Mouse (Mus musculus) bone marrow, adult 2 months (tissue): ENCODE data around the gene Sox12. TPM values are rescaled to one million over a fixed set of nuclear protein-coding genes. Genes with fewer than 3 reads are reported as not detected.
A peak's percentile ranks its signal among the peaks of the same experiment; 100 is the strongest.
"Not testable (repeated sequence)": the region's sequence is repeated elsewhere in the genome, so short reads cannot be mapped to it uniquely, and the experiment has no call there.

Experiments used
- H3K27ac ChIP-seq: fragments of 200-500 bp; 2 replicates; pipeline ENCODE4 v1.5.1; 2012; ENCODE audit warnings: low read depth, mild to moderate bottlenecking, control low read depth, inconsistent platforms, low read length; ENCODE audit not compliant: control insufficient read depth, poor library complexity, insufficient read depth
- H3K4me1 ChIP-seq: fragments of 200-500 bp; 2 replicates; pipeline ENCODE4 v1.6.1; 2011; ENCODE audit warnings: low read length; ENCODE audit not compliant: control insufficient read depth, insufficient read depth
- H3K4me3 ChIP-seq: fragments of 200-500 bp; replicated peaks from 2 replicates; pipeline ENCODE3; 2011; ENCODE audit warnings: mild to moderate bottlenecking, low read depth, low read length, control low read depth; ENCODE audit not compliant: control insufficient read depth
- CTCF ChIP-seq: fragments of 200-500 bp; IDR thresholded peaks from 2 replicates; pipeline ENCODE4 v1.5.1; 2011; ENCODE audit warnings: low read length, control low read depth; ENCODE audit not compliant: control insufficient read depth, insufficient read depth
- POLR2A ChIP-seq: fragments of 200-500 bp; IDR thresholded peaks from 2 replicates; pipeline ENCODE4 v1.6.1; 2011; ENCODE audit warnings: low read depth, mild to moderate bottlenecking, control low read depth, low read length, borderline replicate concordance; ENCODE audit not compliant: control insufficient read depth
- WGBS: fragments of 180-500 bp; shearing (Covaris S2); methylation state at CpG from one replicate; pipeline ENCODE4 v1.1.7; 2018; 5-methylcytosine and 5-hydroxymethylcytosine counted together
- polyA plus RNA-seq: library from polyadenylated mRNA; stranded (reverse); fragments of >200 nt; gene quantifications from 2 replicates; pipeline ENCODE4 v1.2.4, GENCODE M21; 2011; ENCODE audit warnings: low replicate concordance; ENCODE audit not compliant: missing spikeins, insufficient read depth, insufficient read length

Gene Sox12
- polyA plus RNA-seq, 1 experiment, result 6.3 TPM

DNA sequence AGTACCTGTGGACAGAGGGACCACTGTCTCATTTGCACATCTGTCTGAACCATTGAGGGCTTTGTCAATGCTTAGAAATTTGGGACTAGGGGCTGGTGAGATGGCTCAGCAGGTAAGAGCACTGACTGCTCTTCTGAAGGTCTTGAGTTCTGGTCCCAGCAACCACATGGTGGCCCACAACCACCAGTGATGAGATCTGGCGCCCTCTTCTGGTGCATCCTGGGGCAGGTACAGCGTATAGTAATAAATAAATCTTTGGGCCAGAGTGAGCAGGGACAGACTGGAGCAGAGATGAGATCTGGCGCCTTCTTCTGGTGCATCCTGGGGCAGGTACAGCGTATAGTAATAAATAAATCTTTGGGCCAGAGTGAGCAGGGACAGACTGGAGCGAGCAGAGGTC, 38.9 kb downstream of the Sox12 start:
- 83% methylated on average over 5 of the region's 5 CpGs for WGBS
- not testable (repeated sequence) for H3K4me3 ChIP-seq, H3K4me1 ChIP-seq, H3K27ac ChIP-seq
- peak; percentile 43 for TF ChIP-seq CTCF

GRCm38 (mm10) chr2:152357254-152357653, 40.6 kb downstream of the Sox12 start:
- TF ChIP-seq POLR2A, result no peak
- no peak for TF ChIP-seq CTCF
- Histone ChIP-seq H3K4me1 (peaks cover 1% of the 10 kb centered on the region; the same call in 1 of the 2 replicates), H3K27ac (no peak overlapping the region), H3K4me3 (no peak overlapping the region)
- 88% methylated on average over 3 of the region's 3 CpGs for WGBS

GRCm38 (mm10) chr2:152349842-152350540, 47.9 kb downstream of the Sox12 start:
- 63% methylated on average over 8 of the region's 8 CpGs for WGBS
- no peaks in the 10 kb centered on the region; the same call in 1 of the 2 replicates for H3K4me1 ChIP-seq
- H3K27ac ChIP-seq, result no peak overlapping the region

GRCm38 (mm10) chr2:152349205-152349604, 48.7 kb downstream of the Sox12 start:
- WGBS, result 70% methylated on average over 6 of the region's 6 CpGs
- no peak overlapping the region for H3K27ac ChIP-seq
- no peak overlapping the region for H3K4me3 ChIP-seq
- no peaks in the 10 kb centered on the region; the same call in none of the 2 replicates for H3K4me1 ChIP-seq
- no peak for TF ChIP-seq CTCF
- no peak for TF ChIP-seq POLR2A

More at GRCm38 (mm10) chr2:152349842-152350540, 47.9 kb downstream of the Sox12 start:
- H3K4me3 ChIP-seq, result no peak overlapping the region
- TF ChIP-seq CTCF, result no peak
- TF ChIP-seq POLR2A, result no peak

DNA sequence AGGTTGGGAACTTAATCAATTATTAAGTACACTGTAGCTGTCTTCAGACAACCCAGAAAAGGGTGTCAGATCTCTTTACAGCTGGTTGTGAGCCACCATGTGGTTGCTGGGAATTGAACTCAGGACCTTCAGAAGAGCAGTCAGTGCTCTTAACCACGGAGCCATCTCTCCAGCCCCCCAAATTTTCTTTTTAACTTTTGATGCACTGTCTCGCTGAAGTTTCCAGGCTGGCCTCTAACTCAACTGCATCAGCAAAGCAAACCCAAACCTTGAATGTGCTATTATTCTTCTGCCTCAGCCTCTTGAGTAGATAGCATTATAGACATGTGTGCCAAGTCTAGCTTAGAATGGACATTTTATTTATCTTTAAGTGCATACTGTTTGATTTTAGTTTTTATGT, 50.1 kb downstream of the Sox12 start:
- Histone ChIP-seq H3K27ac (no peak overlapping the region), H3K4me1 (no peaks in the 10 kb centered on the region; the same call in none of the 2 replicates), H3K4me3 (no peak overlapping the region)
- TF ChIP-seq POLR2A, result no peak
- no peak for TF ChIP-seq CTCF
- WGBS, result 68% methylated on average over 2 of the region's 2 CpGs

GRCm38 (mm10) chr2:152346776-152347465, 50.9 kb downstream of the Sox12 start:
- WGBS, result 34% methylated on average over 9 of the region's 9 CpGs
- H3K4me1 ChIP-seq, result no peaks in the 10 kb centered on the region; the same call in none of the 2 replicates

DNA sequence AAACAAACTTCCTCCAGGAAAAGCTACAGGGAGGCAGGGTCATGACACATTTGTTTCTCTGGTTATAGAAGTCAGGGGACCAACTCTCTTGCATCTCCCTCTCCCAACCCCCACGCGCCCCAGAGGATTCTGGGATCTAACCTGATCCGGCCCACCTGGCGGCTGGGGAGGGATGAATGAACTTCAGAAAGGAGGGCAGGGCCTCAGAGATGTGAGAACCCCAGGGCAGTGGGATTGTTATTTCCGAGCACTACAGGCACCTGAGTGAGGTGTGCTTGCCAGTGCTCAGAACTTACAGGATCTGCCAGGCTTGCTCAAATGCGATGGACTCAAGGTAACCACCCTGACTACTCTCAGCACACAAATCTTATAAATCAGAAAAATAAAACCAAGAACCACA, 52.5 kb downstream of the Sox12 start:
- 87% methylated on average over 6 of the region's 6 CpGs for WGBS
- no peaks in the 10 kb centered on the region; the same call in none of the 2 replicates for H3K4me1 ChIP-seq
- H3K4me3 ChIP-seq, result no peak overlapping the region
- no peak for TF ChIP-seq POLR2A
- TF ChIP-seq CTCF, result no peak
- H3K27ac ChIP-seq, result no peak overlapping the region

More at GRCm38 (mm10) chr2:152346776-152347465, 50.9 kb downstream of the Sox12 start:
- no peak overlapping the region for H3K4me3 ChIP-seq
- H3K27ac ChIP-seq, result no peak overlapping the region
- TF ChIP-seq POLR2A (no peak), CTCF (no peak)

DNA sequence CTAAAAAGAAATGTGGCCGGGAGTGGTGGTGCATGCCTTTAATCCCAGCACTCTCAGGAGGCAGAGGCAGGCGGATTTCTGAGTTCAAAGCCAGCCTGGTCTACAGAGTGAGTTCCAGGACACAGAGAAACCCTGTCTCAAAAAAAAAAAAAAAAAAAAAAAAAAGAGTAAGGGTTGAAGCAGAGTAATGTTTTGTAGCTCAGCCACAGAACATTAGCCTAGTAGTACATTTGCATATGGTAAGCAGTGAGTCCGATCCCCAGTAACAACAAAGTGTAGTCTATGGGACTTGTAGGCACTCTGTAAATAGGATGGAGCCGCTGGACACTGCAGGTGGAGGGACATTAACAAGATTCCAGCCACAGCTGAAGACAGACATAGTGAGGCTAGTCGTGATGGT, 53.0 kb downstream of the Sox12 start:
- WGBS, result 82% methylated on average over 5 of the region's 5 CpGs
- Histone ChIP-seq H3K4me3 (no peak overlapping the region), H3K27ac (no peak overlapping the region), H3K4me1 (no peaks in the 10 kb centered on the region; the same call in none of the 2 replicates)
- TF ChIP-seq POLR2A (no peak), CTCF (no peak)

DNA sequence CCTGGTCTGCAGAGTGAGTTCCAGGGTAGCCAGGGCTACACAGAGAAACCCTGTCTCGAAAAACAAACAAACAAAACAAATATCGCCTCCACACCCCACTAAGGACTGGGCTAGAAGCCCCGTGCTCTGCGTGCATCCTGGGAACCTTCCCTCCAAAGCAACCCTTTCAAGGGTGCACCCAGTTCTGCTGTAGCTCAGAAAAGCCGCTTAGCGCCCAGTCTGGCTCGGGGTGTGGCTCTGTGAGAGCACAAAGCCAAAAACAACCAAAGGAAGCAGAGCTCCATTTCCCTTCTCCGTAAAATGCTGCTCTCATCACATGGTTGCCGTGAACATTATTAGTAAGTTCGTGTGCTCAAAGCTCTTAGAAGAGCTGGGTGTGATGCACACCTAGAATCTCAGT, 53.5 kb downstream of the Sox12 start:
- no peak overlapping the region for H3K27ac ChIP-seq
- WGBS, result 9% methylated on average over 10 of the region's 10 CpGs

More for the DNA sequence above, 53.5 kb downstream of the Sox12 start:
- Histone ChIP-seq H3K4me3 (peak overlapping the region; percentile 74), H3K4me1 (no peaks in the 10 kb centered on the region; the same call in none of the 2 replicates)
- TF ChIP-seq POLR2A (no peak), CTCF (no peak)

Other genes starting within 250 kb of the Sox12 start
- 41.1 and 52.4 TPM in 2 replicates for gene Csnk2a1, start 171.2 kb downstream of the Sox12 start, polyA plus RNA-seq
- gene Tbc1d20, start 104.2 kb downstream of the Sox12 start, polyA plus RNA-seq, result 10.6 and 27.9 TPM in 2 replicates
- gene Rbck1, start 65.4 kb downstream of the Sox12 start, polyA plus RNA-seq, result 66.2 and 111 TPM in 2 replicates
- gene Trib3, start 54.0 kb downstream of the Sox12 start, polyA plus RNA-seq, result 0.65 and 4.2 TPM in 2 replicates
- not detected in 2 replicates for gene Nrsn2, start 21.4 kb downstream of the Sox12 start, polyA plus RNA-seq
- gene Zcchc3, start 17.0 kb upstream of the Sox12 start, polyA plus RNA-seq, result 5.6 and 6.2 TPM in 2 replicates
- gene 6820408C15Rik, start 17.5 kb upstream of the Sox12 start, polyA plus RNA-seq, result 0.66 and 2.9 TPM in 2 replicates
- gene Defb23, start 66.6 kb upstream of the Sox12 start, polyA plus RNA-seq, result not detected in 2 replicates
- gene Defb20, start 79.0 kb upstream of the Sox12 start, polyA plus RNA-seq, result not detected in 2 replicates
- not detected in 2 replicates for gene Defb22, start 92.1 kb upstream of the Sox12 start, polyA plus RNA-seq
- gene Defb26, start 113.6 kb upstream of the Sox12 start, polyA plus RNA-seq, result not detected in 2 replicates
- gene Defb28, start 120.2 kb upstream of the Sox12 start, polyA plus RNA-seq, result not detected in 2 replicates
- gene Defb29, start 142.0 kb upstream of the Sox12 start, polyA plus RNA-seq, result not detected in 2 replicates
- gene Gm17416, start 171.3 kb upstream of the Sox12 start, polyA plus RNA-seq, result not detected in 2 replicates
- gene Defb21, start 174.7 kb upstream of the Sox12 start, polyA plus RNA-seq, result not detected in 2 replicates
- gene Defb19, start 182.2 kb upstream of the Sox12 start, polyA plus RNA-seq, result not detected in 2 replicates
- gene Defb45, start 201.3 kb upstream of the Sox12 start, polyA plus RNA-seq, result not detected in 2 replicates
- not detected in 2 replicates for gene Defb36, start 206.3 kb upstream of the Sox12 start, polyA plus RNA-seq
- gene Defb25, start 225.0 kb upstream of the Sox12 start, polyA plus RNA-seq, result not detected in 2 replicates
- not detected in 2 replicates for gene Rem1, start 228.9 kb upstream of the Sox12 start, polyA plus RNA-seq